Mouse (Mus musculus) left cerebral cortex, postnatal 36 days (tissue): Measurements from ENCODE around the gene Katnal1. TPM values are rescaled to one million over a fixed set of nuclear protein-coding genes. Genes with fewer than 3 reads are reported as not detected.

Experiments
- DNase-seq, 2 experiments: peaks; one replicate each; pipeline ENCODE4 v3.0.0; 2021 to 2022; ENCODE audit warnings: low spot score in 2 of 2, mixed read lengths in 1 of 2
- intact Hi-C: fragments of 180-260 bp; cut with DNase I; formaldehyde crosslinking; loops from one replicate; pipeline ENCODE4 v1.15.1; 2025
- total RNA-seq, 2 experiments: library from RNA; stranded (reverse); gene quantifications; 2 replicates each; pipeline ENCODE4 v1.2.3; 2021

The Katnal1 gene
- 10 to 100 TPM; 69.5 to 72.8 TPM for total RNA-seq

- intact Hi-C loops = loop anchor here (2.0 kb wide), 3 partner anchors 30 to 256 kb away; partner anchors contain the start of genes Gm42791, Hmgb1 and Uspl1
- DNase-seq = no peak
Observed at GRCm38 (mm10) chr5:148929116-148929449, at the start of gene Katnal1. TSS of gene Katnal1 (minus strand) at chr5:148929320.

GRCm38 (mm10) chr5:148978458-148979165 lies 49.5 kb upstream of the Katnal1 start:
- intact Hi-C loops = no loop called here
- no peak for DNase-seq

- DNase-seq = no peak
- intact Hi-C loops = no loop called here
Observed at GRCm38 (mm10) chr5:148977698-148978457, 48.8 kb upstream of the Katnal1 start.

- no peak for DNase-seq
- intact Hi-C loops = no loop called here
Observed at GRCm38 (mm10) chr5:148976876-148977275, 47.8 kb upstream of the Katnal1 start.

- intact Hi-C loops = no loop called here
- DNase-seq = no peak
Observed at GRCm38 (mm10) chr5:148975035-148975434, 45.9 kb upstream of the Katnal1 start.

GRCm38 (mm10) chr5:148973019-148973668 lies 44.0 kb upstream of the Katnal1 start:
- intact Hi-C loops = no loop called here
- DNase-seq = no peak

GRCm38 (mm10) chr5:148972167-148972566 lies 43.0 kb upstream of the Katnal1 start:
- intact Hi-C loops = no loop called here

GRCm38 (mm10) chr5:148969648-148970047 lies 40.5 kb upstream of the Katnal1 start:
- DNase-seq = no peak
- intact Hi-C loops = no loop called here

More at GRCm38 (mm10) chr5:148972167-148972566, 43.0 kb upstream of the Katnal1 start:
- DNase-seq = no peak

GRCm38 (mm10) chr5:148968958-148969576 lies 39.9 kb upstream of the Katnal1 start:
- no peak for DNase-seq
- intact Hi-C loops = no loop called here

GRCm38 (mm10) chr5:148968179-148968578 lies 39.1 kb upstream of the Katnal1 start:
- no peak for DNase-seq
- intact Hi-C loops = no loop called here

GRCm38 (mm10) chr5:148966395-148966794 lies 37.3 kb upstream of the Katnal1 start:
- intact Hi-C loops = no loop called here
- DNase-seq = no peak

- DNase-seq = peak; percentile 81 to 84
- intact Hi-C loops = no loop called here
Observed at GRCm38 (mm10) chr5:148965691-148966333, 36.7 kb upstream of the Katnal1 start.

- intact Hi-C loops = no loop called here
- peak in 1 of 2 experiments; percentile 31 for DNase-seq
Observed at GRCm38 (mm10) chr5:148965089-148965591, 36.0 kb upstream of the Katnal1 start.

- intact Hi-C loops = no loop called here
- DNase-seq = no peak
Observed at GRCm38 (mm10) chr5:148964251-148964650, 35.1 kb upstream of the Katnal1 start.

- DNase-seq = no peak
- intact Hi-C loops = no loop called here
Observed at GRCm38 (mm10) chr5:148960211-148960610, 31.1 kb upstream of the Katnal1 start.

- intact Hi-C loops = loop anchor here (2.0 to 5.0 kb wide), 3 partner anchors 31 to 93 kb away; partner anchors contain the start of genes Gm42791 and Katnal1
- DNase-seq = peak; percentile 84 to 85
Observed at GRCm38 (mm10) chr5:148959068-148959990, 30.2 kb upstream of the Katnal1 start.

GRCm38 (mm10) chr5:148958355-148958754 lies 29.2 kb upstream of the Katnal1 start:
- intact Hi-C loops = loop anchor here (2.0 to 5.0 kb wide), 3 partner anchors 30 to 94 kb away; partner anchors contain the start of genes Gm42791 and Katnal1
- DNase-seq = no peak

GRCm38 (mm10) chr5:148956898-148957535 lies 27.9 kb upstream of the Katnal1 start:
- DNase-seq = no peak
- intact Hi-C loops = loop anchor here (5.0 kb wide), 1 partner anchor 95 kb away; no protein-coding TSS in a partner anchor
